Mouse (Mus musculus): ENCODE measurements around the gene Klf6. TPM values are rescaled to one million over a fixed set of nuclear protein-coding genes. Genes with fewer than 3 reads are reported as not detected.

The Klf6 gene
- polyA plus RNA-seq, 1 experiment from 2014 or later, result 54.4 TPM

- Histone ChIP-seq H3K27ac (ENCODE audit: low read depth, low read length) (no peak overlapping the region), H3K4me3 (ENCODE audit: low read depth, low read length) (no peak overlapping the region), H3K36me3 (ENCODE audit: control insufficient read depth, insufficient read depth, low read length) (no peaks in the 10 kb centered on the region), H3K4me1 (ENCODE audit: control insufficient read depth, insufficient read depth, low read length) (no peaks in the 10 kb centered on the region), H3K9me3 (replicated peaks; ENCODE audit: control insufficient read depth, low read length) (no peaks in the 10 kb centered on the region), H3K4me2 (no peak overlapping the region), H3K27me3 (ENCODE audit: control insufficient read depth, insufficient read depth, low read length) (no peaks in the 10 kb centered on the region), H3K9ac (ENCODE audit: low read depth, low read length) (no peak overlapping the region)
- ATAC-seq (replicated peaks; ENCODE audit: insufficient number of reproducible peaks, low FRiP score, low TSS enrichment), result no peak
- 86% methylated on average over 4 of the region's 4 CpGs for WGBS (ENCODE audit: insufficient replicate concordance)
Measured at GRCm38 (mm10) chr13:5886810-5887209, 25.5 kb downstream of the Klf6 start.

GRCm38 (mm10) chr13:5888164-5888563, 26.9 kb downstream of the Klf6 start:
- no peak overlapping the region for H3K4me3 ChIP-seq (ENCODE audit: low read depth, low read length)
- peaks cover 6% of the 10 kb centered on the region for H3K4me1 ChIP-seq (ENCODE audit: control insufficient read depth, insufficient read depth, low read length)
- no peak overlapping the region for H3K27ac ChIP-seq (ENCODE audit: low read depth, low read length)
- no peak overlapping the region for H3K9ac ChIP-seq (ENCODE audit: low read depth, low read length)
- WGBS (ENCODE audit: insufficient replicate concordance), result 75% methylated on average over 5 of the region's 5 CpGs
- H3K36me3 ChIP-seq (ENCODE audit: control insufficient read depth, insufficient read depth, low read length), result no peaks in the 10 kb centered on the region
- ATAC-seq (replicated peaks; ENCODE audit: insufficient number of reproducible peaks, low FRiP score, low TSS enrichment), result no peak
- H3K27me3 ChIP-seq (ENCODE audit: control insufficient read depth, insufficient read depth, low read length), result no peaks in the 10 kb centered on the region
- no peak overlapping the region for H3K4me2 ChIP-seq
- no peaks in the 10 kb centered on the region for H3K9me3 ChIP-seq (replicated peaks; ENCODE audit: control insufficient read depth, low read length)

GRCm38 (mm10) chr13:5888731-5889130, 27.4 kb downstream of the Klf6 start:
- H3K4me3 ChIP-seq (ENCODE audit: low read depth, low read length), result no peak overlapping the region
- no peaks in the 10 kb centered on the region for H3K27me3 ChIP-seq (ENCODE audit: control insufficient read depth, insufficient read depth, low read length)
- H3K36me3 ChIP-seq (ENCODE audit: control insufficient read depth, insufficient read depth, low read length), result no peaks in the 10 kb centered on the region
- WGBS (ENCODE audit: insufficient replicate concordance), result 71% methylated on average over 1 of the region's 1 CpGs
- peaks cover 6% of the 10 kb centered on the region for H3K4me1 ChIP-seq (ENCODE audit: control insufficient read depth, insufficient read depth, low read length)
- no peak overlapping the region for H3K9ac ChIP-seq (ENCODE audit: low read depth, low read length)
- H3K27ac ChIP-seq (ENCODE audit: low read depth, low read length), result no peak overlapping the region
- no peak overlapping the region for H3K4me2 ChIP-seq
- no peak for ATAC-seq (replicated peaks; ENCODE audit: insufficient number of reproducible peaks, low FRiP score, low TSS enrichment)
- no peaks in the 10 kb centered on the region for H3K9me3 ChIP-seq (replicated peaks; ENCODE audit: control insufficient read depth, low read length)

- Histone ChIP-seq H3K9me3 (replicated peaks; ENCODE audit: control insufficient read depth, low read length) (no peaks in the 10 kb centered on the region), H3K27me3 (ENCODE audit: control insufficient read depth, insufficient read depth, low read length) (no peaks in the 10 kb centered on the region), H3K27ac (ENCODE audit: low read depth, low read length) (no peak overlapping the region), H3K9ac (ENCODE audit: low read depth, low read length) (no peak overlapping the region), H3K4me1 (ENCODE audit: control insufficient read depth, insufficient read depth, low read length) (peaks cover 6% of the 10 kb centered on the region), H3K4me3 (ENCODE audit: low read depth, low read length) (no peak overlapping the region), H3K36me3 (ENCODE audit: control insufficient read depth, insufficient read depth, low read length) (no peaks in the 10 kb centered on the region), H3K4me2 (no peak overlapping the region)
- no peak for ATAC-seq (replicated peaks; ENCODE audit: insufficient number of reproducible peaks, low FRiP score, low TSS enrichment)
- WGBS (ENCODE audit: insufficient replicate concordance), result 71% methylated on average over 3 of the region's 3 CpGs
Measured at GRCm38 (mm10) chr13:5890035-5890434, 28.8 kb downstream of the Klf6 start.

- H3K36me3 ChIP-seq (ENCODE audit: control insufficient read depth, insufficient read depth, low read length), result no peaks in the 10 kb centered on the region
- no peak overlapping the region for H3K9ac ChIP-seq (ENCODE audit: low read depth, low read length)
- H3K9me3 ChIP-seq (replicated peaks; ENCODE audit: control insufficient read depth, low read length), result no peaks in the 10 kb centered on the region
- H3K4me3 ChIP-seq (ENCODE audit: low read depth, low read length), result no peak overlapping the region
- peaks cover 6% of the 10 kb centered on the region for H3K4me1 ChIP-seq (ENCODE audit: control insufficient read depth, insufficient read depth, low read length)
- 0 out of 2 replicates have a peak, but pooled peaks have one; percentile 46 for ATAC-seq (replicated peaks; ENCODE audit: insufficient number of reproducible peaks, low FRiP score, low TSS enrichment)
- 58% methylated on average over 9 of the region's 9 CpGs for WGBS (ENCODE audit: insufficient replicate concordance)
- no peak overlapping the region for H3K27ac ChIP-seq (ENCODE audit: low read depth, low read length)
- no peaks in the 10 kb centered on the region for H3K27me3 ChIP-seq (ENCODE audit: control insufficient read depth, insufficient read depth, low read length)
- no peak overlapping the region for H3K4me2 ChIP-seq
Measured at GRCm38 (mm10) chr13:5892684-5893447, 31.6 kb downstream of the Klf6 start.

- no peak overlapping the region for H3K27ac ChIP-seq (ENCODE audit: low read depth, low read length)
- H3K4me1 ChIP-seq (ENCODE audit: control insufficient read depth, insufficient read depth, low read length), result peaks cover 6% of the 10 kb centered on the region
- H3K36me3 ChIP-seq (ENCODE audit: control insufficient read depth, insufficient read depth, low read length), result no peaks in the 10 kb centered on the region
- no peak for ATAC-seq (replicated peaks; ENCODE audit: insufficient number of reproducible peaks, low FRiP score, low TSS enrichment)
- 73% methylated on average over 3 of the region's 3 CpGs for WGBS (ENCODE audit: insufficient replicate concordance)
- no peaks in the 10 kb centered on the region for H3K9me3 ChIP-seq (replicated peaks; ENCODE audit: control insufficient read depth, low read length)
- H3K4me2 ChIP-seq, result no peak overlapping the region
- no peak overlapping the region for H3K4me3 ChIP-seq (ENCODE audit: low read depth, low read length)
- no peaks in the 10 kb centered on the region for H3K27me3 ChIP-seq (ENCODE audit: control insufficient read depth, insufficient read depth, low read length)
- H3K9ac ChIP-seq (ENCODE audit: low read depth, low read length), result no peak overlapping the region
Measured at GRCm38 (mm10) chr13:5894910-5895309, 33.6 kb downstream of the Klf6 start.

GRCm38 (mm10) chr13:5895851-5896250, 34.6 kb downstream of the Klf6 start:
- Histone ChIP-seq H3K4me2 (no peak overlapping the region), H3K4me1 (ENCODE audit: control insufficient read depth, insufficient read depth, low read length) (peaks cover 6% of the 10 kb centered on the region), H3K27me3 (ENCODE audit: control insufficient read depth, insufficient read depth, low read length) (no peaks in the 10 kb centered on the region), H3K4me3 (ENCODE audit: low read depth, low read length) (no peak overlapping the region), H3K9me3 (replicated peaks; ENCODE audit: control insufficient read depth, low read length) (no peaks in the 10 kb centered on the region), H3K9ac (ENCODE audit: low read depth, low read length) (no peak overlapping the region), H3K36me3 (ENCODE audit: control insufficient read depth, insufficient read depth, low read length) (no peaks in the 10 kb centered on the region), H3K27ac (ENCODE audit: low read depth, low read length) (no peak overlapping the region)
- 86% methylated on average over 3 of the region's 3 CpGs for WGBS (ENCODE audit: insufficient replicate concordance)
- no peak for ATAC-seq (replicated peaks; ENCODE audit: insufficient number of reproducible peaks, low FRiP score, low TSS enrichment)

- Histone ChIP-seq H3K9ac (ENCODE audit: low read depth, low read length) (peak overlapping the region; percentile 64), H3K27ac (ENCODE audit: low read depth, low read length) (no peak overlapping the region), H3K4me2 (peak overlapping the region; percentile 51), H3K4me3 (ENCODE audit: low read depth, low read length) (peak overlapping the region; percentile 11; the same call in 1 of the 2 replicates), H3K27me3 (ENCODE audit: control insufficient read depth, insufficient read depth, low read length) (no peaks in the 10 kb centered on the region), H3K9me3 (replicated peaks; ENCODE audit: control insufficient read depth, low read length) (no peaks in the 10 kb centered on the region), H3K36me3 (ENCODE audit: control insufficient read depth, insufficient read depth, low read length) (no peaks in the 10 kb centered on the region), H3K4me1 (ENCODE audit: control insufficient read depth, insufficient read depth, low read length) (peaks cover 4% of the 10 kb centered on the region)
- no peak for ATAC-seq (replicated peaks; ENCODE audit: insufficient number of reproducible peaks, low FRiP score, low TSS enrichment)
- 41% methylated on average over 14 of the region's 14 CpGs for WGBS (ENCODE audit: insufficient replicate concordance)
Measured at GRCm38 (mm10) chr13:5897176-5897959, 36.1 kb downstream of the Klf6 start.

All from heart, embryonic 11.5 days (tissue).